Mouse (Mus musculus): ENCODE measurements at regions not wholly inside any gene's neighbourhood (a gene's known extent, or its start where the extent isn't known, plus 50 kb on each side); places are given as distances from the start of the nearest gene placed in this dataset.

- H3K9me3 ChIP-seq (ENCODE audit: control insufficient read depth, low read length): no peaks in the 10 kb centered on the region
- no peak overlapping the region for H3K4me3 ChIP-seq (replicated peaks)
- no peaks in the 10 kb centered on the region for H3K27me3 ChIP-seq (ENCODE audit: control insufficient read depth)
- TF ChIP-seq GATA1 (IDR thresholded peaks at IDR 0.05; ENCODE audit: low read length): no peak
- H3K36me3 ChIP-seq (ENCODE audit: control insufficient read depth): no peaks in the 10 kb centered on the region
- H3K4me1 ChIP-seq (ENCODE audit: control insufficient read depth): no peaks in the 10 kb centered on the region
These were observed 124.1 kb downstream of the Cyp26a1 start for GRCm38 (mm10) chr19:37821671-37822190.

- Histone ChIP-seq H3K4me3 (replicated peaks) (no peak overlapping the region), H3K27me3 (ENCODE audit: control insufficient read depth) (no peaks in the 10 kb centered on the region), H3K9me3 (ENCODE audit: control insufficient read depth, low read length) (no peaks in the 10 kb centered on the region), H3K4me1 (ENCODE audit: control insufficient read depth) (no peaks in the 10 kb centered on the region), H3K36me3 (ENCODE audit: control insufficient read depth) (no peaks in the 10 kb centered on the region)
- TF ChIP-seq TAL1 (IDR thresholded peaks at IDR 0.05; ENCODE audit: low read length) (no peak), GATA1 (IDR thresholded peaks at IDR 0.05; ENCODE audit: low read length) (no peak)
These were observed 126.6 kb downstream of the Cyp26a1 start for GRCm38 (mm10) chr19:37824155-37824554.

GRCm38 (mm10) chr19:37831406-37831805 is 133.8 kb downstream of the Cyp26a1 start:
- Histone ChIP-seq H3K4me3 (replicated peaks) (no peak overlapping the region), H3K9me3 (ENCODE audit: control insufficient read depth, low read length) (no peaks in the 10 kb centered on the region), H3K36me3 (ENCODE audit: control insufficient read depth) (no peaks in the 10 kb centered on the region), H3K27me3 (ENCODE audit: control insufficient read depth) (no peaks in the 10 kb centered on the region), H3K4me1 (ENCODE audit: control insufficient read depth) (no peaks in the 10 kb centered on the region)
- TF ChIP-seq GATA1 (IDR thresholded peaks at IDR 0.05; ENCODE audit: low read length) (no peak), TAL1 (IDR thresholded peaks at IDR 0.05; ENCODE audit: low read length) (no peak)

- Histone ChIP-seq H3K4me1 (ENCODE audit: control insufficient read depth) (no peaks in the 10 kb centered on the region), H3K9me3 (ENCODE audit: control insufficient read depth, low read length) (no peaks in the 10 kb centered on the region)
- TF ChIP-seq GATA1 (IDR thresholded peaks at IDR 0.05; ENCODE audit: low read length): no peak
- TF ChIP-seq TAL1 (IDR thresholded peaks at IDR 0.05; ENCODE audit: low read length): no peak
These were observed 139.3 kb downstream of the Cyp26a1 start for GRCm38 (mm10) chr19:37836900-37837299.

More at GRCm38 (mm10) chr19:37836900-37837299, 139.3 kb downstream of the Cyp26a1 start:
- H3K4me3 ChIP-seq (replicated peaks): no peak overlapping the region
- no peaks in the 10 kb centered on the region for H3K27me3 ChIP-seq (ENCODE audit: control insufficient read depth)
- no peaks in the 10 kb centered on the region for H3K36me3 ChIP-seq (ENCODE audit: control insufficient read depth)

All from erythroblast, embryonic 14.5 days (primary cell).